Mouse (Mus musculus): ENCODE measurements around the gene Krtap10-4.

Gene Krtap10-4

DNA sequence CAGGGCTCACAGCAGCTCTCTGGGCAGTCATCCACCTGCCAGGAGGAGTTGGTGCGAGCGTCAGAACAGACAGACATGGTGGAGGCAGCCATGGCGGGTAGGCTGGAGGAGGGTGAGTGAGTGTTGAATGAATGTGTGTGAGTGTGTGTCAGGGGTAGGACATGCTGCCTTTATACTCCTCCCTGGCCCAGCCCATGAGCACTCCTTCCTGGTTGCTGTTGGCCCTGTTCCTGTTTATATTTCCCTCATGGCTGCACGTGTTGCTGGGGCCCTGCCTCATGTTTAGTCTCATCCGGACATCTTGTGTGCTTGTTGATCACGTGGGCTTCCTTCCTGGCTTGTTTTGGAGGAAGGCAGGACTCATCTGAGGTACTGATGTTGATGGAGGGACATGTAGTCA is at the start of gene Krtap10-4:
Gene Krtap10-4, minus strand, starts transcription at position 145 of the 400 bp plus-strand sequence.
- DNase-seq, result no peak

DNA sequence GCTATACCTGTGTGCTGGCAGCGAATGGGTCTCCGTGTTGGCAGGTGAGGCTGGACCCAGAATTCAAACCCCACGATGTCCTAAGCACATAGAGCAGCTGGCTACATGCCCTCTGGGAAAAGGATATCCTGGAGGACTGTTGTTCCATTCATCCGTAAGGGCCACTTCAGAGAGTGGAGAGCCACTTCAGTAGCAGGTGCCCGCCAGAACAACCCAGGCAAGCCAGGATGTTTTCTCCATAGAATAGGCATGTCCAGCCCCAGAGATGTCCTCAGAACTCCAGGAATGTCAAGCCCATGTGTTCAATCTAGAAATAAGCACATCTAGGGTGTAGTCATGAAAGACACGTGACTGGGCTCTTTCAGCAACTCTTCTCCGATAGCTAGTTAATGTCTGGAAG is 42.8 kb upstream of the Krtap10-4 start:
- no peak for DNase-seq

DNA sequence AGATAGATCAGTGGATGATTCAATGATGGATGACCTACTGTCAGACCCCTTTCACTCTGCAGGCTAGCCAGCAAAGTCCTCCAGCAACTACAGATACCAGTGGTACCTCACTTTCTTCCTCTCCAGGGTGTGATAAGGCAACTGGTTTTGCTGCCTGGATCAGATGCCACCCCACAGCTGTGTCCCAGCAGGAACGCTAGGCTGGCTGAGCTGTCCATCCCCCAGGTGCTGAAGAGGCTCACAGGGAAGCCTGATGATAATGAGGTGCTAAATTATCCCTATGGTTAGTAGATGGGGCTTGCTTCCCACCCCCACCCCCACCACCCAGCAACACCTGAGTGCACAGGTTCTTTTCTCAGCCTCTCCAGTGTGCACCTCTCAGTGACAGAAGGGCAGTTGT is 40.7 kb upstream of the Krtap10-4 start:
- no peak for DNase-seq

DNA sequence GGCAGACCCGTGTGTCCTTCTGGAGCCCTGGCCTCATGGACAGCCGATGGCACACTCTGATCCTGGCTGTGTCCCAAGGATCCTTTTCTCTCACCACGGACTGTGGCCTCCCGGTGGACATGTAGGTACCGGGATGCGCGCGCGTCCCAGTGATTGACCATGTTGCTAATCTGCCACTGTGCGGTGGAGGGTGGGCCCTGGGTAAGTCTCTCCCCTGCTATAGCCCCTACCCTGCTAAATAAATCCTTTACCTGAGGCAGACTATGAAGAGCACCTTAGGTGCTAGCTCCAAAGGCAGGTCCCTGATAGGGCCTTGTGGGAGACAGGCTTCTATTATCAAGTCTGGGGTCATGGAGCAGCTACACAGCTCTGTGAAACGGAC is 37.9 kb upstream of the Krtap10-4 start:
- no peak for DNase-seq

DNA sequence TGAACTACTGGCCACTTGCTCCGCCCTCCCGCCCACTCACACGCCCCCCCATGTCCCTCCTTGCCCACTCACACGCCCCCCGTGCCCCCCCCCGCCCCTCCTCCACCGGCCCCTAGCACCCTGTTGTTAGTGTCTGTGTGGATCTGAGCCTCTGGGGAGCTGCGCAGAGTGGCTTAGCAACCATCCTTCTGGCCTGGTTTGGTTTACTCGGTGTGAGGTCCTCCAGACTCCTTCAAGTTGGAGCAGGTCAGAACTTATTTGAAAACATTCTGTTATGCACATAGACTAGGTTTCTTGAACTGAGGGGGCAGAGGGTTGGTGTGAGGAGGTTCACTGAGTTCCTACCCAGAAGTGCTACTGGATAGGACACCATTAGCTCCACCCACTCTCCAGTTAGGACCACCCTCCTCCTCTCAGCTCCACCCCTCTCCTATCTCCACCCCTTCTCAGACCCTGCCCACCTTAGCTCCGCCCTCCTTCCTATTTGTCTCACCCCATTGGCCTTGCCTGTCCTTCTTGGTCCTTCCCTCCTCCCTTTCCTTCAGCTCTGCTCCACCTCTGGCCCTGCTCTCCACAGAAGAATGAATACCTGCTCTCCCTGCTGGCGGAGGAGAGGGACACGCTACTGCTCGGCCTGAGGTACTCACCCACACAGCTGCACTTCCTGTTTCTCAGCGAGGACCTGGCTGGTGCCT is 37.3 kb upstream of the Krtap10-4 start:
- DNase-seq, result peak; percentile 47

DNA sequence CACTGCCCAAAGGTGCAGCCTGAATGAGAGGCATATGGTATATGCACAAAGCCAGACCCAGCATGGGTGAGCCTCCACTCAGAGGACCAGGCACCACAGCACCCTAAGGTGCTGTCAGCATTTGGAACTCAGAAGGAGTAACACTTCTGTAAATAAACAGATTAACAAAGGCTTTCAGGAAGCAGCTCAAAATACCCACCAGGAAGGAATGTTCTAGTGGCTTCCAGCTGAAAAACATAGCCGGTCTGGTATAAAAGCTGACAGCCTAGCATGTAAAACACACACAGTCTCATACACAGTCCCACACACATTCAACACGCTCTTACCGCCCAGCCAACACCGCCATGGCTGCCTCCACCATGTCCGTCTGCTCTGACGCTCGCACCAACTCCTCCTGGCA is 34.8 kb upstream of the Krtap10-4 start, which contains the start of gene Gm3285:
Gene Gm3285, plus strand, starts transcription at position 301 of the 400 bp plus-strand sequence.
- no peak for DNase-seq

DNA sequence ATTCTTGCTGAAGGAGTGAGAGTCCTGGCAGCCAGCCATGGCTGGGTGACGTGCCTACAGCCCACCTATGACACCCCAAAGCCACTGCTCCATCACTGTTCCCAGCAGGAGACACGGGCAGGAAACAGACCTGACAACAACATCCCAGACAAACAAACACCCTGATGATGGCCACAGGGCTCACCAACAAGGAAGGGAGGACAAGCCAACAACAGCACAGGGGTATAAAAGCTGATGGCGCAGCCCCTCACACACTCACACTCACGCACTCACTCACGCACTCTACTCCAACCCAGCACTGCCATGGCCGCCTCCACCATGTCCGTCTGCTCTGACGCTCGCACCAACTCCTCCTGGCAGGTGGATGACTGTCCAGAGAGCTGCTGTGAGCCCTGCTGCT is 25.7 kb upstream of the Krtap10-4 start, which contains the start of gene Gm10318:
Gene Gm10318, plus strand, starts transcription at position 301 of the 400 bp plus-strand sequence.
- no peak for DNase-seq

DNA sequence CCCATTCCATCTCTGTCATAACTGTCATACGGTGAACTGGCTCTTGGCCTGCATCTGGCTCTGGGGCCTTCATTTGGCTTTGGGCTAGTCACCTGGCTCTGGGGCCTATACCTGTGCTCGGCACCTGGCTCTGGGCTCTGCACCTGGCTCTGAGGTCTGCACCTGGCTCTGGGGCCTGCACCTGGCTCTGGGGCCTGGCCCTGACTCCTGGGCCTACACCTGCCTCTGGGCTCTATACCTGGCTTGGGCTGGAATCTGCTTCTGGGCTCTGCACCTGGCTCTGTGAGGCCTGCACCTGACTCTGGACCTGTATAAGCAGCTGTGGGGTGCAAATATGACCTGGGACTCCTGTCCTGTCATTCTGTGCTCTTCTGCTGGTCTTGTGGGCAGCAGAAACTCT is 20.6 kb upstream of the Krtap10-4 start:
- DNase-seq, result no peak

DNA sequence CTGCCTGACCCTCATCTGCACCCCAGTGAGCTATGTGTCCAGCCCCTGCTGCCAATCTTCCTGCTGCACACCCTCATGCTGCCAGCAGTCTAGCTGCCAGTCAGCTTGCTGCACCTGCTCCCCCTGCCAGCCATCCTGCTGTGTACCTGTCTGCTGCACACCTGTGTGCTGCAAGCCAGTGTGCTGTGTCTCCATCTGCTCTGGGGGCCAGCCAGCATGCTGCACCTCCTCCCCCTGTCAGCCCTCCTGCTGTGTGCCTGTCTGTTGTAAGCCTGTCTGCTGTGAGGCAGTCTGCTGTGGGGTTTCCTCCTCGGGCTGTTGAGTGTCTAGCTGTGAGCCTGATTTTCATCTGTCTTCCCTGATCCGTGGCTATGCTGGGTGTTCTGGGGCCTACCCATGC is 20.1 kb upstream of the Krtap10-4 start:
- peak; percentile 51 for DNase-seq

DNA sequence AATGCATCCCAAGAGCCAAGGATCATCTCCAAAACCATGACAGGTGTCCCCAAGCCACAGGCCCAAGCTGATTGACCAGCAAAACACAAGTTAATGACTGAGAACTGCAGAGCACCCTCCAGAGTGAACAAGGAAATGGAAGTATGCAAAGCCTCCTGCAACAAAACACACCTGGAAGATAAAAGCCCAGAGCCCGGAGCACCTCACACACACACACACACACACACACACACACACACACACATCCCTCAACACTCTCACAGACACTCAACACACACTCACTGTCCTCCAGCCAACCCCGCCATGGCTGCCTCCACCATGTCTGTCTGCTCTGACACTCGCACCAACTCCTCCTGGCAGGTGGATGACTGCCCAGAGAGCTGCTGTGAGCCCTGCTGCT is 19.6 kb upstream of the Krtap10-4 start, which contains the start of gene Gm36176:
Gene Gm36176, plus strand, starts transcription at position 301 of the 400 bp plus-strand sequence.
- DNase-seq, result no peak

DNA sequence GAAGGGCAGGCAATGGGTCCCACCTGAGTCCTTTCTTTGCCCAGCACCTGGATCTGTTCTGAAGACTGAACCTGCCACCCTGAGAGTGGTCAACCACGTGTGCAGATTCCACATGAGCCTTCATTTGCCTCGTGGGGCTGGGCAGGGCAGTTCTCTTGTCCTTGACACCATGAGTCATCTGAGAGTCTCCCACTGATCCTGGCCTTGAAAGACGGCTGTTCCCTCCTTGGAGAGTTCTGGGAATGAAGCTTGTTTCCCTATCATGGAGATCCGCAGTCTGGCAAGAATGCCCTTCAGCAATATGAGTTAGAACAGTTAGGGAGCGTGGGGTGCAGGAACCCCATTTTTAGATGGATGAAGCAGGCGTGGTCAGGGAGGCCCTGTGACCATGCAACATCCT is 12.1 kb upstream of the Krtap10-4 start:
- no peak for DNase-seq

DNA sequence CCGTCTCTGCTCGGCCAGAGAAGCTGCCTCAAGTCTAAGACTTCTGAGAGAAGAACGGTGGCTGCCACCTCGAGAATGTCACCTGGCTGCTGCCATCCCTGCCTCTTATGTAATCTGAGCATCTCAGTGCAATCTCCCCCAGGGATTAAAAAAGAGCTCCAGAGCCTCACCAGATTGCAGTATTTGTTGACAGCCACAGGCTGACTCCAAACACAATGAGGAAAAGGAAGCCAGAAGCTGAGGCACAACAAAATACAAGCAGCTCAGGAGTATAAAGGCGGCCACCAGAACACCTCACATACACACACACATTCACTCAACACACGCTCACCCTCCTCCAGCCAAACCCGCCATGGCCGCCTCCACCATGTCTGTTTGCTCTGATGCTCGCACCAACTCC is 8.8 kb upstream of the Krtap10-4 start, which contains the start of gene Krtap10-10:
Gene Krtap10-10, plus strand, starts transcription at position 301 of the 400 bp plus-strand sequence.
- DNase-seq, result no peak

DNA sequence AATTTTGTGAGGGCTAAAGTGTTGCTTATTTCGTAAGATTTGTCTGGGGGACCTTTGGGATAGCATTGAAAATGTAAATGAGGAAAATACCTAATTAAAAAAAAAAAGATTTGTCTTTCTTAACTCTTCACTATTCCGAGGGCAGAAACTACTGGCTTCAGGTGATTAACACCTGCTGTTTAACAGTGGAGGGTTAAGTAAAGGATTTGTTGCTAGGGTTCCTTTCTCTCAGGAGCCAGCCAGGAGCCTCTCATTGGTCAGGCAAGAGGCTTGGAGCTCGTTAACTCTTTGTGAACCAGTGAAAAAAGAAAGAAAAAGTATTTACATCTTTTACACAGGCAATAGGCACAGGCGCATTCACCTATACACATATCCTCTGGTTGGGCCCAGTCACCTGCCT is 7.7 kb downstream of the Krtap10-4 start:
- no peak for DNase-seq

DNA sequence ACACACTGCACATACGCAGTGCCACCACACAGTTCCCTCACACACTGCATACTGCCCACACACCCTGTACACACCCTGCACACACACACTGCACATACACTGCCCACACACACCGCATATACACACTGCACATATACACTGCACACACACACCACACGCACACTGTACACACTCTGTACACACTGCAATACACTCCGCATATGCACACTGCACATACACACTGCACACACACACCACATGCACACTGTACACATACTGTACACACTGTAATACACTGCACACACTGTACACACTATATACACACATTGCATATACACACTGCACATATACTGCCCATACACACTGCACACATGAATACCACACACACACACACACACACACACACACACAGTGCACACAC is 8.4 kb downstream of the Krtap10-4 start:
- no peak for DNase-seq

DNA sequence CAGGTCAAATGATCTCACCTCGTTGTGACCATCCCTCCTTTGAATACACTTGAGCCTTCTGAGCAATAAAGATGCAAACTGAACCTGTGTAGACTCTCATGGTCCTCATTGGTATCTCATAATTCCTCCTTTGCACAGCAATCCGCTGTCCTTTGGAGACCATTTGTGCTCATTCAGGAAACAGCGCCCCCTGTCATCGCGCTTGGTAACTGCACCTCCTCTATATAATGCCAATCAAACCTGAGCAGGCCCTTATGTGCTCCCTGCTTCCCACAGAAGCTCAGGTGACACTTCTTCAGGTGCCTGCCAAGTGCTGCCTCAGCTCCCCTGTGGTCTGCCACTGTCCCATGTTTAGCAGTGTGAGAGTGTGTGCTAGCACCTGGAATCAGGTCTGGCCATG is 11.4 kb downstream of the Krtap10-4 start:
- no peak for DNase-seq

DNA sequence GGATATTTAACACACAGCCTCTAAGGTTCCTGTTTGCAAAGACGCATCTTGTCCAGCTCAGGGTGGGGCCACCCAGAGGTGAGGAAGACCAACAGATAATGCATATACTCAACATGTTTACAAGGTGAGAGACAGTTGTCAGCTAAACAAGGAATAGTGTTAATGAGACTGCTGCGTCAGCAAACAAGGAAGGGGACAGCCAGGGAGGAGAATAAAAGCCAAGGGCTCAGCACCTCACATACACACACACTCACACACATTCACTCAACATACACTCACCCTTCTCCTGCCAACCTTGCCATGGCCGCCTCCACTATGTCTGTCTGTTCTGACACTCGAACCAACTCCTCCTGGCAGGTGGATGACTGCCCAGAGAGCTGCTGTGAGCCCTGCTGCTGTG is 12.5 kb downstream of the Krtap10-4 start, which contains the start of gene Gm2696:
Gene Gm2696, plus strand, starts transcription at position 301 of the 400 bp plus-strand sequence.
- no peak for DNase-seq

DNA sequence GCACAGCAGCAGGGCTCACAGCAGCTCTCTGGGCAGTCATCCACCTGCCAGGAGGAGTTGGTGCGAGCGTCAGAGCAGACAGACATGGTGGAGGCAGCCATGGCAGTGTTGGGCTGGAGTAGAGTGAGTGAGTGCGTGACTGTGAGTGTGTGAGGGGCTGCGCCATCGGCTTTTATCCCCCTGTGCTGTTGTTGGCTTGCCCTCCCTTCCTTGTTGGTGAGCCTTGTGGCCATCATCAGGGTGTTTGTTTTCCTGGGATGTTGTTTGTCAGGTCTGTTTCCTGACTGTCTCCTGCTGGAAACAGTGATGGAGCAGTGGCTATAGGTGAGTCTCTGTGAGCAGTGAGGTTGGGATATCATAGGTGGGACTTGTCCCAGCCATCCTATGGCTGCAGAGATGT is 15.2 kb downstream of the Krtap10-4 start, which contains the start of gene Gm9507:
Gene Gm9507, minus strand, starts transcription at position 101 of the 400 bp plus-strand sequence.
- DNase-seq, result no peak

DNA sequence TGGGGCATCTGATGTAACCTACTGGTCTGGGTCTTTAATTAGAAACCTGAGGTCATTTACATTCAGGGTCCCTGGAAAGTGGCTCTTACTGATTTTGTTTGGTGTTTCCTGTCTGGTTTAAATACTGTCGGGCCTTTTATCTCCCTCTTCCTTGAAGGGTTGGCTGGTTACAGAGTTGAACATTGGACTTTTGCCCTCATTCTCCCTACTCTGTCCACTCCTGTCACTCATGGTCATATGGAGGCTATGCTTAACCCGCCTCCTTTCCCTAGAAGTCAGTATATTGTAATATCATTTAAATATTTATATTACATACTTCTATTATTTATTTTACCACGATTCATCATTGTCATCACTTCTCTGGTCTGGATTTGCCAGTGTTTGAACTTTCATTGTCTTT is 22.8 kb downstream of the Krtap10-4 start:
- DNase-seq, result no peak

DNA sequence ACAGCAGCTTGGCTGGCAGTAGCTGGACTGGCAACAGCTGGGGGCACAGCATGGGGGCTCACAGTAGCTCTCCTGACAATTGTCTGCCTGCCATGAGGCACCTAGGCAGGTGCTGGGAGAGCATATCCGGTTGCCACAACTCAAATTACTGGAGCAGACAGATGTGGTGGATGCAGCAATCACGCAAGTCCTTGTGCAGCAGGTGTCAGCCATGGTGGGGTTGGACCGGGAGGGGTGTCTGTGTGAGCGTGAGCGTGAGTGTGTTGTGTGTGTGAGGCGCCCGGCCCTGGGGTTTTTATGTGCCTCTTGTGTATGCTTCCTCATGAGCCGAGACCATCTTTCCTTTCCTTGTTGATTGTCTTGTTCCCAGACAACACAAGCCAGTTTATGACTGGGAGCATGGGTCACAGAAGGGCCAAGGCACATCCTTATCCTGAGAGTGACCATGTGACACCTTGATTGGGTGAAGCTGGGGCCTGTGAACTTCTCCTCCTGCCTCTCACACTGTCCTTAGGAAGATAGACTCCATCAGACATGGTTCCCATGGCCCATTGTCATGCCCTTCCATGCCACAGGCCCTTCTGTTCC is 27.9 kb downstream of the Krtap10-4 start, which contains the start of gene Gm19668:
Gene Gm19668, minus strand, starts transcription at position 213 of the 588 bp plus-strand sequence.
- DNase-seq, result no peak

DNA sequence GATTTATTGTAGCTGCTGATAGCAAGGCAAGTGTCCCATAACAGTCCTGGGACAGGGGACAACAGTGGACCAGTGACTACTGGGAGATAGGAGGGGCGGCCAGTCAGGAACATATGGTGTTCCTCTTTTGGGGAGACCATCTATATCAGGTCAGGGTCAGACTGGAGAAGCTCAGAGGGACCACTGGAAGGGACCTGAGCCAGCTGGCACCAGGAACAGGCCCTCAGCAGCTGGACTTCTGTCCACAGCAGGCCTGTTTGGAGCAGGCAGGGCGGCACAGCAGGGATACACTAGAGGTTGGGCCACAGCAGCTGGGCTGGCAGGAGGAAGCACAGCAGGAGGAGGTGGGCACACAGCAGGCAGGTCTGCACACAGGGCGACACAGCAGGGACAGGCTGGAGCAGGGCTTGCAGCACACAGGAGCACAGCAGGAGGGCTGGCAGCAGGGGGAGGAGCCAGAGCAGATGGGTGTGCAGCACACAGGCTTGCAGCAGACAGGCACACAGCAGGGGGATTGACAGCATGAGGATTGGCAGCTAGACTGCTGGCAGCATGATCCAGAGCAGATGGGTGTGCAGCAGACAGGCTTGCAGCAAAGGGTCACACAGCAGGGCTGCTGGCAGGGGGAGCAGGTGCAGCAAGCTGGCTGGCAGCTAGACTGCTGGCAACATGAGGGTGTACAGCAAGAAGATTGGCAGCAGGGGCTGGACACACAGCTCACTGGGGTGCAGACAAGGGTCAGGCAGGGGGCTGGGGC is 28.6 kb downstream of the Krtap10-4 start:
- peak; percentile 26 for DNase-seq

DNA sequence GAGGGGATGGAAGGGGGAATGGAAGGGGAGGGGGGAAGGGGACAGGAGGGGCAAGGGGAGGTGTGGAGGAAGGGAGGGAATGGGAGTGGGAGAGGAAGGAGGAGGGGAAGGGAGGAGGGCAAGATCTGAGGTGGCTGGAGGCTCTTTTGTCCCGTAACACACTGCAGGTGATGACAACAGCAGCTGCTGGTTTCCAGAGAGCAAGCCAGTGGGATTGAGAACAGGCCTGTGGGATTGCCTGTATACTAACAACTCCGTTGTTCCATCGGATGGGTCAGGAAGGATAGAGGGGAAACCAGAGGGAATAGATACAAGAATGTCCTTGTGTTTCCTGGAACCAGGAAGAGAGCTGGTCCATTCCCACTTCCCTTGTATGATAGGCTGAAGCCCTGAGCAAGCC is 29.2 kb downstream of the Krtap10-4 start:
- DNase-seq, result no peak

DNA sequence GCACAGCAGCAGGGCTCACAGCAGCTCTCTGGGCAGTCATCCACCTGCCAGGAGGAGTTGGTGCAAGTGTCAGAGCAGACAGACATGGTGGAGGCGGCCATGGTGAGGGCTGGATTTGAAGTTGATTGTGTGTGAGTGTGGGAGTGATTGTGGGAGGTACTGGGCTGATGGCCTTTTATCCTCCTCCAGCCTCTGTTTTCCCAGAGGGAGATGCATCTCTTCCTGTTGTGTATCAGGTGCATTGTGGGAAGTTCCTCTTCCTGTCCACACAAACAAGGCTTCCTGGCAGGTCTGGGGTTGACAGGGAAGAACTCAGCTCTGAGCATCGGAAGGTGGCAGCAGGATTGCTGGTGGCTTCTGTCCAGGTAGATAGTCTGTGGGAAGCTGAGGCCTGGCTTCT is 31.9 kb downstream of the Krtap10-4 start, which contains the start of gene Gm9639:
Gene Gm9639, minus strand, starts transcription at position 101 of the 400 bp plus-strand sequence.
- DNase-seq, result no peak

DNA sequence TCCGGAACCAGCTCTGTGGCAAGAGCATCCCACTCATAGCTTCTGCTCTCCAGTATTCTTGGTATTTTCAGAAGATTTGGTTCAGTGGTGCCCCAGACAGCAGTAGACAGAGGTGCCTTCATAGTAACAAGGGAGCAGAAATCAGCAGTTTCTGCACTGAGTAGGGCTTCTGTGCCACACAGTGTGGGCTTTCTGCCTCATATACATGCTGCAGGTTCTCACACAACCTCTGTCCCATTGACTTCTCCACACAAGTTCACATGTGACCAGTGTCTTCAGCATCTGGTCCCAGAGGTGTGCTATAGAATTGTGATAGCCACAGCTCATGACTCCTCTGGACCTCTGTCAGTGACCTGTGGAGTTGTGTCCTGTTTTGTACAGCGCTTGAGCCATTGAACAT is 38.3 kb downstream of the Krtap10-4 start:
- DNase-seq, result no peak
